Mouse (Mus musculus) hindbrain, embryonic 11.5 days (tissue): ENCODE data around the gene Dera. TPM values are rescaled to one million over a fixed set of nuclear protein-coding genes. Genes with fewer than 3 reads are reported as not detected.

ENCODE experiments used
- ATAC-seq: fragments of 200-750 bp; cut with Nextera tagmentation; 2 replicates; pipeline ENCODE4 v1.8.0; 2017; ENCODE audit warnings: mild to moderate bottlenecking, moderate TSS enrichment, moderate library complexity; ENCODE audit not compliant: low FRiP score
- DNase-seq: peaks from one replicate; pipeline ENCODE4 v3.0.0-alpha.2; 2015; ENCODE audit warnings: low spot score
- H3K27ac ChIP-seq: fragments of 300-500 bp; sonication (generic); 2 replicates; pipeline ENCODE4 v1.5.1; 2014; ENCODE audit warnings: mild to moderate bottlenecking, low read depth, low read length
- H3K27me3 ChIP-seq: fragments of 300-500 bp; sonication (generic); 2 replicates; pipeline ENCODE4 v1.6.1; 2014; ENCODE audit warnings: mild to moderate bottlenecking, low read length, moderate library complexity, mixed read lengths; ENCODE audit not compliant: control insufficient read depth, insufficient read depth
- H3K36me3 ChIP-seq: fragments of 300-500 bp; sonication (generic); 2 replicates; pipeline ENCODE4 v1.6.1; 2014; ENCODE audit warnings: mild to moderate bottlenecking, low read length, moderate library complexity, mixed read lengths; ENCODE audit not compliant: control insufficient read depth, insufficient read depth
- H3K4me1 ChIP-seq: fragments of 300-500 bp; sonication (generic); replicated peaks from 2 replicates; pipeline ENCODE4 v1.6.1; 2014; ENCODE audit warnings: low read length, mixed read lengths; ENCODE audit not compliant: control insufficient read depth, insufficient read depth
- H3K4me2 ChIP-seq: fragments of 300-500 bp; sonication (generic); replicated peaks from 2 replicates; pipeline ENCODE4 v1.6.1; 2014; ENCODE audit warnings: mild to moderate bottlenecking, low read depth, low read length
- H3K4me3 ChIP-seq: fragments of 300-500 bp; sonication (generic); 2 replicates; pipeline ENCODE4 v1.5.1; 2014; ENCODE audit warnings: low read depth, low read length
- H3K9ac ChIP-seq: fragments of 300-500 bp; sonication (generic); 2 replicates; pipeline ENCODE4 v1.6.1; 2014; ENCODE audit warnings: low read depth, low read length
- H3K9me3 ChIP-seq: fragments of 300-500 bp; sonication (generic); 2 replicates; pipeline ENCODE4 v1.6.1; 2016; ENCODE audit warnings: low read length; ENCODE audit not compliant: control insufficient read depth
- WGBS: fragments of 180-500 bp; shearing (Covaris S2); extraction: QIAGEN DNeasy Blood & Tissue Kit; methylation state at CpG from one replicate; pipeline ENCODE4 v1.1.7; 2014; 5-methylcytosine and 5-hydroxymethylcytosine counted together
- polyA plus RNA-seq: library from polyadenylated mRNA; unstranded; fragments of >200 nt; fragmentation: Nextera tagmentation; extraction: Ambion mirVana; gene quantifications from 2 replicates; pipeline ENCODE4 v1.2.1, GENCODE M21; 2014

Gene Dera
- polyA plus RNA-seq, 1 experiment from 2014 or later, result 54.1 TPM

GRCm38 (mm10) chr6:137723898-137724297, 30.4 kb upstream of the Dera start:
- H3K4me2 ChIP-seq, result no peak overlapping the region
- DNase-seq (peak; percentile 75), ATAC-seq (no peak; the same call in 1 of the 2 replicates)
- H3K36me3 ChIP-seq, result no peaks in the 10 kb centered on the region
- H3K9ac ChIP-seq, result no peak overlapping the region
- H3K27ac ChIP-seq, result no peak overlapping the region
- no peaks in the 10 kb centered on the region for H3K9me3 ChIP-seq
- no peaks in the 10 kb centered on the region for H3K27me3 ChIP-seq
- no peak overlapping the region for H3K4me3 ChIP-seq
- WGBS, result 6% methylated on average over 4 of the region's 4 CpGs
- H3K4me1 ChIP-seq, result no peaks in the 10 kb centered on the region

- DNase-seq, result no peak
- Histone ChIP-seq H3K27ac (no peak overlapping the region), H3K9ac (peak overlapping the region; percentile 90), H3K27me3 (no peaks in the 10 kb centered on the region), H3K36me3 (no peaks in the 10 kb centered on the region), H3K4me3 (peak overlapping the region; percentile 89), H3K4me2 (peak overlapping the region; percentile 52), H3K4me1 (no peaks in the 10 kb centered on the region; the same call in 1 of the 2 replicates), H3K9me3 (no peaks in the 10 kb centered on the region)
- 10% methylated on average over 7 of the region's 7 CpGs for WGBS
- peak; percentile 44 for ATAC-seq
These were observed 19.9 kb upstream of the Dera start for GRCm38 (mm10) chr6:137734460-137734845.

DNA sequence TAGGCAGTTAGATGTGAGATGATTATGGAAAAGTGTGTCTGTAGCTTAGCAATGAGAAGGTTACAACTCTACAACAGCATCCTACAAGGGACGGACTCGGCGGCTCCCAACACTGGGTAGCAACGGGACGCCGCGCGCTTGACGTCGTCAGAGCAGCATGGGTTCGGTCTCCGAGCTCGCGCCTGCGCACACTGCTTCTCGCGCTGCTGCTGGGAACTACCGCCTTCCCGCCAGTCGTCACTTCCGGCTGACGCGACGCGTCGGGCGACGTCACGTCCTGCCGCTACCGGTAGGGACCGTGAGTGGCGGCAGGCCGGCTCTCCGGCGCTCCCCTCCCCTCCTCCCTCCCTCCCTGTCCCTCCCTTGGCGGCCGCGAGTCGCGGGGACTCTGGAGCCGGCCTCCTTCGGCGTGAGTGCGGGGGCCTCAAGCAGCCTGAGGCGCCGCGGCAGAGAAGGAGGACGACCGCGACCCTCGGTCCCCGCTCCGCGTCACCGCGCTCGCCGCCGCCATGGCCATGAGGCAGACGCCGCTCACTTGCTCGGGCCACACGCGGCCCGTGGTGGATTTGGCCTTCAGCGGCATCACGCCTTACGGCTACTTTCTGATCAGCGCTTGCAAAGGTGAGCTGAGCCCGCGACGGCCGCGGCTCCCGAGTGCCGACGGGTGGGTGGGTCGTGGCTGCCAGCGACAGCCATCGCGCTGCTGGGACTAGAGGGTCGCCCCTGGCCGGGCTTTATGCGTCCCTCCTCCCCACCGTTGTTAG, 19.3 kb upstream of the Dera start, which contains the start of gene Strap:
Gene Strap (plus strand): TSS at position 233 of the 764 bp plus-strand sequence.
- peak; percentile 98 for ATAC-seq
- Histone ChIP-seq H3K27ac (peak within 1 kb of the TSS; percentile 68), H3K9ac (peak within 1 kb of the TSS; percentile 90), H3K27me3 (no peaks in the 10 kb centered on the region), H3K4me3 (peak within 1 kb of the TSS; percentile 89), H3K36me3 (no peaks in the 10 kb centered on the region), H3K4me1 (no peaks in the 10 kb centered on the region; the same call in 1 of the 2 replicates), H3K4me2 (peak within 1 kb of the TSS; percentile 52), H3K9me3 (no peaks in the 10 kb centered on the region)
- WGBS, result under 1% methylated on average over 57 of the region's 86 CpGs
- peak; percentile 99 for DNase-seq

GRCm38 (mm10) chr6:137735671-137736238, 18.6 kb upstream of the Dera start:
- 13% methylated on average over 17 of the region's 17 CpGs for WGBS
- H3K27me3 ChIP-seq, result no peaks in the 10 kb centered on the region
- no peaks in the 10 kb centered on the region for H3K36me3 ChIP-seq
- ATAC-seq (no peak), DNase-seq (no peak)
- peak overlapping the region; percentile 41 for H3K4me2 ChIP-seq
- H3K9me3 ChIP-seq, result no peaks in the 10 kb centered on the region
- H3K9ac ChIP-seq, result peak overlapping the region; percentile 90
- H3K4me1 ChIP-seq, result no peaks in the 10 kb centered on the region; the same call in 1 of the 2 replicates
- H3K27ac ChIP-seq, result peak overlapping the region; percentile 68; the same call in 1 of the 2 replicates
- peak overlapping the region; percentile 89 for H3K4me3 ChIP-seq

DNA sequence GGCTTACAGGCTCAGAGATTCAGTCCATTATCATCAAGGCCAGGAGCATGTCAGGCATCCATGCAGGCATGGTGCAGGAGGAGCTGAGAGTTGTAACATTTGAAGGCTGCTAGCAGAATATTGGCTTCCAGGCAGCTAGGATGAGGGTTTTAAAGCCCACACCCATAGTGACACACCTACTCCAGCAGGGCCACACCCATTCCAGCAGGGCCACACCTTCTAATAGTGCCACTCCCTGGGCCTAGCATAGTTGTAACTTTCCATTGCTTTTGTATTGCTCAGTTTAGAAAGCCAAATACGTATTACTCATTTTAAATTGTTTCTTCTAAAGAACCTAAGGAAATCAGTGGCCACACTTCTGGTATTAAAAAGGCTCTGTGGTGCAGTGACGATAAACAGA, 13.4 kb upstream of the Dera start:
- WGBS, result 99% methylated on average over 2 of the region's 2 CpGs
- Histone ChIP-seq H3K9ac (no peak overlapping the region), H3K36me3 (0 out of 2 replicates have a peak, but pooled peaks cover 7% of the 10 kb centered on the region), H3K9me3 (no peaks in the 10 kb centered on the region), H3K4me1 (no peaks in the 10 kb centered on the region; the same call in 1 of the 2 replicates), H3K4me3 (no peak overlapping the region), H3K27ac (no peak overlapping the region), H3K4me2 (no peak overlapping the region), H3K27me3 (no peaks in the 10 kb centered on the region)
- no peak for DNase-seq
- no peak for ATAC-seq

DNA sequence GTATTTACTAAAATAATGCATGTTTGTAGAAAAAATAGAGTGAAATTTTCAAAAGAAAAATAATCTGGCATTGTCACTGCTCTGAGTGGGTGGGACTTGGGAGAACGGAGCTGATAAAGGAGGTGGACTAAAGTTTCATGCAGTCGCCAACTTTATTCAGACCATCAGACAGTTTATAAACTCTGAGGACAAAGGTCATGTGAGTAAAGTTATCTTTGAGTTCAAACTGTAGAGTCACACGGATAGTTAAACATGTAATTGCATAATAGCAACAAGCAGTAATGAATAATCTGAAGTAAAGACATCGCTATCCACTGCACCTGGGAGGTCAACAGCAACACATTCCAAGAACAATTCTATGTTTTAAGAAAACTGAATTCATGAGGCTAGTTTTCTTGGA, 9.6 kb upstream of the Dera start:
- DNase-seq, result no peak
- no peaks in the 10 kb centered on the region for H3K27me3 ChIP-seq
- no peak overlapping the region for H3K27ac ChIP-seq
- H3K9ac ChIP-seq, result no peak overlapping the region
- H3K4me2 ChIP-seq, result no peak overlapping the region
- H3K4me1 ChIP-seq, result no peaks in the 10 kb centered on the region
- H3K36me3 ChIP-seq, result peaks cover 11% of the 10 kb centered on the region; the same call in 1 of the 2 replicates
- 96% methylated on average over 4 of the region's 4 CpGs for WGBS
- no peaks in the 10 kb centered on the region for H3K9me3 ChIP-seq
- H3K4me3 ChIP-seq, result no peak overlapping the region
- ATAC-seq, result no peak

DNA sequence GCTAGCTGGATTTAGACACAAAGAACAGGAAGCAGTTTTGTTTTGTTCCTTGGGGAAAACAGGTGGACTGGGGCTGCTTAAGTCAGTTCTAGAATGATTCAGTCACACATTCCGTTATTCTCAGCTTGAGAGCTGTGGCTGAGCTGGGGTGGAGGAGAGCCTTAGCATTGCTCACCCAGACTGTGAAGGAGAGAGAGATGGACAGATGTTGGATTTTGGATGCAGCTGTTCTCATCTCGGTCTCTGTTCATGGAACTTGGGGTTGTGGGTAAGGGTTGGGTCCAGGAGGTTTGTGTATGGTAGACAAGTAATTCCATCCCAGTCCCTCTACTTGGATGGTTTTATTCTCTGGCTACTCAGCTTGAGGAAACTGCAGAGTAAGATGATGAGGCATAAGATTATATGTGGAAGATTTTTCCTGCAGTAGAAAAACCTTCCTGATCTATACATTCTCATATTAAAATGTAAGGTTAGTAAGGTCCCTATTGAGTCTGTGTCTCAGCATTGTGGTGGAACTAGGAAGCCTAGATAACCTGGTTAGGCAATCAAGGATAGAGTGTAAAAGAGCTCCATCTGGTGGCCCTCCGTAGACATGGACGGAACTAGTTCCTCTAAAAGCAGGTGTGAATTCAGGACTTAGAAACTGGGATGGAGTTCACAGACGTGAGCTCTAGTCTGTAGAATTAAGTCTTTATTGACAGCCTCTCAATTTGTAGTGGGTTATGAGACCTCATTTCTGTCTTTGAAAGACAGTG, 7.0 kb upstream of the Dera start:
- Histone ChIP-seq H3K4me3 (no peak overlapping the region), H3K4me2 (no peak overlapping the region), H3K4me1 (no peaks in the 10 kb centered on the region), H3K36me3 (peaks cover 10% of the 10 kb centered on the region; the same call in 1 of the 2 replicates), H3K27me3 (no peaks in the 10 kb centered on the region), H3K9me3 (no peaks in the 10 kb centered on the region), H3K9ac (no peak overlapping the region), H3K27ac (no peak overlapping the region)
- peak; percentile 42 for DNase-seq
- 81% methylated on average over 5 of the region's 5 CpGs for WGBS
- no peak for ATAC-seq

GRCm38 (mm10) chr6:137751551-137752274, 2.6 kb upstream of the Dera start:
- H3K27me3 ChIP-seq, result no peaks in the 10 kb centered on the region
- no peak overlapping the region for H3K4me2 ChIP-seq
- DNase-seq, result no peak
- no peak overlapping the region for H3K4me3 ChIP-seq
- 0 out of 2 replicates have a peak, but pooled peaks cover 3% of the 10 kb centered on the region for H3K4me1 ChIP-seq
- no peak overlapping the region for H3K9ac ChIP-seq
- ATAC-seq, result no peak
- H3K9me3 ChIP-seq, result no peaks in the 10 kb centered on the region
- 91% methylated on average over 10 of the region's 10 CpGs for WGBS
- H3K36me3 ChIP-seq, result peaks cover 4% of the 10 kb centered on the region; the same call in 1 of the 2 replicates
- H3K27ac ChIP-seq, result no peak overlapping the region
